Mouse (Mus musculus) kidney, embryonic 16.5 days (tissue): ENCODE results near the gene Atp6v1e2. TPM values are rescaled to one million over a fixed set of nuclear protein-coding genes. Genes with fewer than 3 reads are reported as not detected.

Experiments used
- ATAC-seq: fragments of 200-750 bp; cut with Nextera tagmentation; 2 replicates; pipeline ENCODE4 v1.8.0; 2017; ENCODE audit warnings: moderate TSS enrichment; ENCODE audit not compliant: low FRiP score, low TSS enrichment
- H3K27ac ChIP-seq: fragments of 300-500 bp; sonication (generic); 2 replicates; pipeline ENCODE4 v1.5.1; 2014; ENCODE audit warnings: low read length
- H3K27me3 ChIP-seq: fragments of 300-500 bp; sonication (generic); 2 replicates; pipeline ENCODE4 v1.6.1; 2014; ENCODE audit warnings: low read length, control low read depth, mixed read lengths; ENCODE audit not compliant: insufficient read depth
- H3K36me3 ChIP-seq: fragments of 300-500 bp; sonication (generic); 2 replicates; pipeline ENCODE4 v1.6.1; 2014; ENCODE audit warnings: low read length, control low read depth, mixed read lengths; ENCODE audit not compliant: insufficient read depth
- H3K4me1 ChIP-seq: fragments of 300-500 bp; sonication (generic); 2 replicates; pipeline ENCODE4 v1.6.1; 2014; ENCODE audit warnings: low read length, control low read depth, mixed read lengths; ENCODE audit not compliant: insufficient read depth
- H3K4me2 ChIP-seq: fragments of 300-500 bp; sonication (generic); replicated peaks from 2 replicates; pipeline ENCODE4 v1.6.1; 2014; ENCODE audit warnings: low read depth, low read length
- H3K4me3 ChIP-seq: fragments of 300-500 bp; sonication (generic); 2 replicates; pipeline ENCODE4 v1.5.1; 2014; ENCODE audit warnings: mild to moderate bottlenecking, low read length
- H3K9ac ChIP-seq: fragments of 300-500 bp; sonication (generic); replicated peaks from 2 replicates; pipeline ENCODE4 v1.6.1; 2014; ENCODE audit warnings: low read length
- H3K9me3 ChIP-seq: fragments of 300-500 bp; sonication (generic); 2 replicates; pipeline ENCODE4 v1.6.1; 2016; ENCODE audit warnings: low read length, control low read depth
- WGBS: fragments of 180-500 bp; shearing (Covaris S2); extraction: QIAGEN DNeasy Blood & Tissue Kit; methylation state at CpG from one replicate; pipeline ENCODE4 v1.1.7; 2014; 5-methylcytosine and 5-hydroxymethylcytosine counted together
- polyA plus RNA-seq: library from polyadenylated mRNA; unstranded; fragments of >200 nt; fragmentation: Nextera tagmentation; extraction: Ambion mirVana; gene quantifications from 2 replicates; pipeline ENCODE4 v1.2.1, GENCODE M21; 2015

Atp6v1e2 gene
- not detected in 2 replicates for polyA plus RNA-seq

- no peak within 1 kb of the TSS for H3K4me2 ChIP-seq
- H3K9me3 ChIP-seq: no peaks in the 10 kb centered on the region
- ATAC-seq: 0 out of 2 replicates have a peak, but pooled peaks have one; percentile 15
- WGBS: 81% methylated on average over 28 of the region's 28 CpGs
- H3K9ac ChIP-seq: no peak within 1 kb of the TSS
- no peaks in the 10 kb centered on the region for H3K4me1 ChIP-seq
- H3K27me3 ChIP-seq: no peaks in the 10 kb centered on the region
- H3K4me3 ChIP-seq: no peak within 1 kb of the TSS
- H3K36me3 ChIP-seq: no peaks in the 10 kb centered on the region
- no peak within 1 kb of the TSS for H3K27ac ChIP-seq
Observed at GRCm38 (mm10) chr17:86947840-86948796, at the start of gene Atp6v1e2. Atp6v1e2 (minus strand) TSS chr17:86947897.

- Histone ChIP-seq H3K27ac (no peak overlapping the region), H3K4me3 (no peak overlapping the region), H3K36me3 (peaks cover 17% of the 10 kb centered on the region; the same call in 1 of the 2 replicates), H3K4me1 (no peaks in the 10 kb centered on the region), H3K4me2 (no peak overlapping the region), H3K27me3 (no peaks in the 10 kb centered on the region), H3K9ac (no peak overlapping the region), H3K9me3 (no peaks in the 10 kb centered on the region)
- 88% methylated on average over 6 of the region's 6 CpGs for WGBS
- ATAC-seq: no peak
Observed at GRCm38 (mm10) chr17:86997323-86997722, 49.6 kb upstream of the Atp6v1e2 start.

GRCm38 (mm10) chr17:86991306-86991705 is 43.6 kb upstream of the Atp6v1e2 start:
- H3K4me1 ChIP-seq: peaks cover 10% of the 10 kb centered on the region
- no peak overlapping the region for H3K9ac ChIP-seq
- H3K9me3 ChIP-seq: no peaks in the 10 kb centered on the region
- WGBS: 86% methylated on average over 8 of the region's 8 CpGs
- no peak overlapping the region for H3K4me2 ChIP-seq
- H3K4me3 ChIP-seq: no peak overlapping the region
- ATAC-seq: no peak
- no peak overlapping the region for H3K27ac ChIP-seq
- peaks cover 3% of the 10 kb centered on the region; the same call in 1 of the 2 replicates for H3K36me3 ChIP-seq
- no peaks in the 10 kb centered on the region for H3K27me3 ChIP-seq

- WGBS: 58% methylated on average over 6 of the region's 6 CpGs
- Histone ChIP-seq H3K9ac (no peak overlapping the region), H3K9me3 (no peaks in the 10 kb centered on the region), H3K4me2 (no peak overlapping the region), H3K4me1 (peaks cover 14% of the 10 kb centered on the region), H3K36me3 (no peaks in the 10 kb centered on the region), H3K27ac (no peak overlapping the region), H3K4me3 (no peak overlapping the region), H3K27me3 (no peaks in the 10 kb centered on the region)
- no peak for ATAC-seq
Observed at GRCm38 (mm10) chr17:86988601-86989184, 41.0 kb upstream of the Atp6v1e2 start.

GRCm38 (mm10) chr17:86988161-86988560 is 40.5 kb upstream of the Atp6v1e2 start:
- no peaks in the 10 kb centered on the region for H3K27me3 ChIP-seq
- H3K9me3 ChIP-seq: no peaks in the 10 kb centered on the region
- H3K36me3 ChIP-seq: no peaks in the 10 kb centered on the region
- no peak overlapping the region for H3K9ac ChIP-seq
- no peak overlapping the region for H3K4me2 ChIP-seq
- ATAC-seq: no peak
- H3K27ac ChIP-seq: no peak overlapping the region
- no peak overlapping the region for H3K4me3 ChIP-seq
- 87% methylated on average over 5 of the region's 5 CpGs for WGBS
- peaks cover 14% of the 10 kb centered on the region for H3K4me1 ChIP-seq

- Histone ChIP-seq H3K4me2 (peak overlapping the region; percentile 11), H3K4me3 (no peak overlapping the region), H3K9me3 (no peaks in the 10 kb centered on the region), H3K9ac (no peak overlapping the region), H3K4me1 (peaks cover 18% of the 10 kb centered on the region), H3K36me3 (no peaks in the 10 kb centered on the region), H3K27ac (no peak overlapping the region; the same call in 1 of the 2 replicates), H3K27me3 (no peaks in the 10 kb centered on the region)
- WGBS: 40% methylated on average over 17 of the region's 17 CpGs
- 0 out of 2 replicates have a peak, but pooled peaks have one; percentile 14 for ATAC-seq
Observed at GRCm38 (mm10) chr17:86986449-86987138, 38.9 kb upstream of the Atp6v1e2 start.

- H3K27me3 ChIP-seq: no peaks in the 10 kb centered on the region
- H3K9ac ChIP-seq: no peak overlapping the region
- H3K27ac ChIP-seq: no peak overlapping the region
- no peak overlapping the region for H3K4me2 ChIP-seq
- no peaks in the 10 kb centered on the region for H3K9me3 ChIP-seq
- peaks cover 18% of the 10 kb centered on the region for H3K4me1 ChIP-seq
- peak; percentile 19; the same call in 1 of the 2 replicates for ATAC-seq
- H3K4me3 ChIP-seq: no peak overlapping the region
- 0 out of 2 replicates have a peak, but pooled peaks cover 7% of the 10 kb centered on the region for H3K36me3 ChIP-seq
- 57% methylated on average over 9 of the region's 9 CpGs for WGBS
Observed at GRCm38 (mm10) chr17:86982497-86982896, 34.8 kb upstream of the Atp6v1e2 start.

GRCm38 (mm10) chr17:86981701-86982100 is 34.0 kb upstream of the Atp6v1e2 start:
- ATAC-seq: no peak
- WGBS: 100% methylated on average over 2 of the region's 2 CpGs
- H3K4me2 ChIP-seq: no peak overlapping the region
- no peak overlapping the region for H3K4me3 ChIP-seq
- H3K4me1 ChIP-seq: peaks cover 11% of the 10 kb centered on the region
- no peaks in the 10 kb centered on the region for H3K27me3 ChIP-seq
- H3K36me3 ChIP-seq: 0 out of 2 replicates have a peak, but pooled peaks cover 7% of the 10 kb centered on the region
- H3K9me3 ChIP-seq: no peaks in the 10 kb centered on the region
- no peak overlapping the region for H3K9ac ChIP-seq
- H3K27ac ChIP-seq: no peak overlapping the region

- Histone ChIP-seq H3K9me3 (no peaks in the 10 kb centered on the region), H3K4me3 (no peak overlapping the region), H3K27me3 (no peaks in the 10 kb centered on the region), H3K36me3 (0 out of 2 replicates have a peak, but pooled peaks cover 7% of the 10 kb centered on the region), H3K4me2 (no peak overlapping the region), H3K27ac (no peak overlapping the region), H3K9ac (no peak overlapping the region), H3K4me1 (peaks cover 6% of the 10 kb centered on the region)
- ATAC-seq: no peak
- WGBS: 91% methylated on average over 1 of the region's 1 CpGs
Observed at GRCm38 (mm10) chr17:86981205-86981604, 33.5 kb upstream of the Atp6v1e2 start.
